Mouse (Mus musculus): ENCODE data around the gene Kcna7.
A peak's percentile ranks its signal among the peaks of the same experiment; 100 is the strongest.

Gene Kcna7

DNA sequence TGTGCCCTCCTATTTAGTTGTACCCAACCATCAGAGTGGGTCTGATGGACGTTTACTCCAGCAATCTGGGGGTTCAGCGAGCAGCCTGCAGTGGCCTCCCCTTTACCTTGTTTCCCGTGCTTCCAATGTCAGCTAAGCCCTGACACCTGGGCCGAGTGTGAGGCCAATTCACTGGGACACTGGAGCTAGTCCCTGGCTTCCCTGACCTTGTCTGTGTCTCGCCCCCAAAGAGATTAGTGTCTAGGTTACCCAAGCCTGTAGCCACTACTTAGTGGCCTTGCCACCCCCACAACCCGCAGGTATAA lies 15.1 kb downstream of the Kcna7 start, which contains the start of gene Lhb:
Lhb (plus strand) TSS at position 206 of the 305 bp plus-strand sequence.
- no peak for DNase-seq (ENCODE audit: low read depth, low spot score)

DNA sequence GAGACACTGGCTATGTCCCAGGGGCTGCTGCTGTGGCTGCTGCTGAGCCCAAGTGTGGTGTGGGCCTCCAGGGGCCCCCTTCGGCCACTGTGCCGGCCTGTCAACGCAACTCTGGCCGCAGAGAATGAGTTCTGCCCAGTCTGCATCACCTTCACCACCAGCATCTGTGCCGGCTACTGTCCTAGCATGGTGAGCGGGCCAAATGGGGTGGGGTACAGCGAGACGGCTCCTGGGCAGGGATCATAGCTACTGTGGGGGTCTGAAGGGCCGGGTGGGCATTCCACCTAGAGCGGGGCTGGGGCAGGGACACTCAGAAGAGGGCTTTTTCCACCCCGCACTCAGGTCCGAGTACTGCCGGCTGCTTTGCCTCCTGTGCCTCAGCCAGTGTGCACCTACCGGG lies 15.7 kb downstream of the Kcna7 start:
- DNase-seq (ENCODE audit: low read depth, low spot score) = no peak

DNA sequence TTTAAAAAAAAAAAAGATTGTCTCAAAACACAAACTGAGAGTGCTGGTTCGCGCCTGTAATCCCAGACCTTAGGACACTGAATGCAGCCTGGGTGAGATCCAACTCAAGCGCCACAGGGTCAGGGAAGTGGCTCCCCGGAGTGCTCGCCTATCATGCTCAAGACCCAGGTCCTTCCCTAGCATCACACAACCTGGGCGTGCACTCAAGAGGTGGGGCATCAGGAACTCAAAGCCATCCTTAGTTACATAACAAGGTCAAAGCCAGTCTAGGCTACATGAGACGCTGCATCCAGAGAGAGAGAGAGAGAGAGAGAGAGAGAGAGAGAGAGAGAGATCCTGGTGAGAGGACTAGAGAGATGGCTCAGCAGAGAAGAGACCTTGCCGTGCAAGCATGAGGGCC lies 21.1 kb downstream of the Kcna7 start:
- DNase-seq (ENCODE audit: low read depth, low spot score) = no peak

DNA sequence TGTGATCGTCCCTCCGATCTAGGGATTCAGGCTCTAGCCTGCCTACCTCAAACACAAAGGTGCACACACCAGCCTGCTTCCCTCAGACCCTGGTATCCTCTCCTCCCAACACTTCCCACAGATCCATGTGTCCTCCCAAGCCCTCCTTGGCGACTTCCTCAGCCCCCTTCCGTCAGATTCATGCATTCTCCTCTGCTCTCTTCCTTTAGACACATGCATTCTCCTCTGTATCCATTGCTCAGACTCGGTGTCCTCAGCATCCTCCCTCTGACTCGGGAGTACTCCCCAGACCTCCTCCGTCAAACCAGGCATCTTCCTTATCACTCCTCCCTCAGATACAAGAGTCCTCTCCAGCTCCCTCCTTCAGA lies 28.4 kb downstream of the Kcna7 start:
- no peak for DNase-seq (ENCODE audit: low read depth, low spot score)

DNA sequence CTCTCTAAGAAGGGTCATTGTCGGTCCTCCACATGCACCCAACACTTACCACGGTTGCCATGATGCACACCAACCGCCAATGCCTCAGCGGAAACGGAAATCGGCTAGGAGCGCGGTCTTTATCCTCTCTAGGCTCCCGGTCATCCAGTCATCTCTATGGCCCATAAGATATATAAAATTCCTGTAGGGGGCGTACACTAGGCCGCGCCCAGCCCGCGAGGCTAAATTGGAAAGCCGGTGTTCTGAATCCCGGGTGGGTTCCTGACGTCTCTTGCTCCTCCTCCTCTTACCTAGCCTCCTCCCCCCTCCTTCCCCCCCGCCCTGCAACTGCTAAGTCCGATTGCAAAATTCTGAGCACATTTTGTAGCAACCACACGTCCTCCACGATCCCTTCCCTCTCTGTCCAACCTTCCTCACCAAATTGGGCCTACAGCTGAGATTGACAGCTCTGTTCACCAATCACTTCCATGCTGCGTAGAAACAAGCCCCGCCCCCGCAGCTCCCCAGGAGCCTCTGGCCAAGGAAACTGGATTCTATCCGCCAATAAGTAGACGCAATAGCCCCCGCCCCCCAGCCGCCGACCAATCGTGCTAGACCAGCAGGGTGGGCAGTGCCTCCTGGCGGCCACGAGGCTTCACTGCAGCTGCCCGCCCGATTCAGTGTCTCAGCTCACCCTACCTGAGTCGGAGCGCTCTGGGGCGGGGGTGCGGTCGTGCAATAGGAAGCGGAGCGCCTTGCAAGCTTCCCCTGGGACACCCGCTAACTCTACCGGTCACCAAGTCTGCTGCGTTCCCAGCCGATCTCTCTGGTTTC lies 29.0 kb downstream of the Kcna7 start, which contains the start of gene Gys1:
Gys1 (plus strand) TSS at position 642 of the 813 bp plus-strand sequence.
- peak; percentile 100 for DNase-seq (ENCODE audit: low read depth, low spot score)

DNA sequence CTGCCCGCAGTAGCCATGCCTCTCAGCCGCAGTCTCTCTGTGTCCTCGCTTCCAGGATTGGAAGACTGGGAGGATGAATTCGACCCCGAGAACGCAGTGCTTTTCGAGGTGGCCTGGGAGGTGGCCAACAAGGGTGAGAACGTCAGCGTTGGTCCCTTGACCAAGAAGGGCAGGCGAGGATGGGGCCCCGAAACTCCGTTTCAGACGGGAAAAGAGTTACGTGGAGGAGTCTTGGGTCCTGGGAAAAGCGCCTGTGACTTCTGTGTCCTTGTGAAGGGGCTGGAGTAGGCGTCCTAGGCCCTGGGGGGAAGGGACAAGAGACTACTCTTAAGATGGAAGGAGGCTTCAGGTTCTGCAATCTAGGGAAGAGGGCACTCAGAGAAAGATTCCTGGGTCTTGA lies 29.6 kb downstream of the Kcna7 start:
- DNase-seq (ENCODE audit: low read depth, low spot score) = no peak

DNA sequence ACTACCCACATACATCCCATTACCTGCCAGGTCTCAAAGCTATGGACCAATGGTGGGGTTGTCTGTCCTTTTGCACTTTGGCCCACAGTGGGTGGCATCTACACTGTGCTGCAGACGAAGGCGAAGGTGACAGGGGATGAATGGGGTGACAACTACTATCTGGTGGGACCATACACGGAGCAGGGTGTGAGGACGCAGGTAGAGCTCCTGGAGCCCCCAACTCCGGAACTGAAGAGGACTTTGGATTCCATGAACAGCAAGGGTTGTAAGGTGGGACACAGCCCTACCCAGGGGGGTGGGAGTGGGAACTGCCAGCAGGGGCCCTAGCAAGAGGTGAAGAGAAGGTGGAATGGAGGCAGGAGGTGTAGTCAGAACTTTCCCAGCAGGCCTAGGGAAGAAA lies 31.0 kb downstream of the Kcna7 start:
- DNase-seq (ENCODE audit: low read depth, low spot score) = no peak

DNA sequence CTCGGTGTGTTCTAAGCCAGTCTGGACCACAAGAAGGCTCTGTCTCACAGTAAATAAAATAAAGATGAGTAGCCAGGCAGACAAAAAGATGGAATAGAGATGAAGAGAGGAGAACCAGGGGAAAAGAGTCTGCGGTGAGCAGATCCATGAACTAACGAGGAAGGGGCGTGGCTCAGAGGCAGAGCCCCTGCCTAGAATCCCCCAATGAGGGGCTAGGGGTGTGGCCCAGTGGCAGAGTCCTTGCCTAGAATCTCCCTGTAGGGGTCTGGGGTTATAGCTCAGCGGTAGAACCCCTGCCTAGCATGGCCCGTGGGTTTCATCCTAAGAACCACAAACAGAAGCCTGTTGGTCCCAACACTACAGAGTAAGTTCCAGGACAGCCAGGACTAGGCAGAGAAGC lies 31.6 kb downstream of the Kcna7 start:
- DNase-seq (ENCODE audit: low read depth, low spot score) = no peak

DNA sequence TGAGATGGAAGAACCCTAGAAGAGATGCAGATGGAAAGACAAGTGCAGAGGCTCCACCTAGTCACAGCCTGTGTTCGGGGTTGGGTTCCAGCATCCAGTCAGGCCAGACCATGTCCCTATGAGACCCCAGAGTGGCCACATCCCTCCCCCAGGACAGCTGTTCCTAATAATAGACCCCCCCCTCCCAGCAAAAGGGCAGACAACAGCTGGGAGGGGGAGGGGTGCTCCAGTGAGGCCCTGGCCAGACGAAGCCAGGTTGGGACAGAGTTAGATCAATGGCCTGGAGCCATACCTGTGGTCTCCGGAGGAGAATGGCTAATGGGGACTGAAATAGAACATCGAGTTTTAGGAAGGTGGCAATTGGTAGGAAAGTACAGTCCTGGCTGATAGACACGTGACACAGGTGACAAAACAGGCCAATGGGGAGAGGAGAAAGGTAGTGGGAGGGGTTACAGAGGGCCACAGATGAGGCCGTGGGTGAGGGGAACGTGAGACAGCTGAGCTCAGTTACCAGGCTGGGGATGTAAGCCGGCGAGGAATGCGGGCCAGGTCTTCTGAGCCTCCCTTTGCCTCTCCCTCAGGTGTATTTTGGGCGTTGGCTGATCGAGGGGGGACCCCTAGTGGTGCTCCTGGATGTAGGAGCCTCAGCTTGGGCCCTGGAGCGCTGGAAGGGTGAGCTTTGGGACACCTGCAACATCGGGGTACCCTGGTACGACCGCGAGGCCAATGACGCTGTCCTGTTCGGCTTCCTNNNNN lies 32.2 kb downstream of the Kcna7 start, which contains the start of gene Ruvbl2:
Ruvbl2 (minus strand) TSS at position 576 of the 756 bp plus-strand sequence.
- no peak for DNase-seq (ENCODE audit: low read depth, low spot score)

DNA sequence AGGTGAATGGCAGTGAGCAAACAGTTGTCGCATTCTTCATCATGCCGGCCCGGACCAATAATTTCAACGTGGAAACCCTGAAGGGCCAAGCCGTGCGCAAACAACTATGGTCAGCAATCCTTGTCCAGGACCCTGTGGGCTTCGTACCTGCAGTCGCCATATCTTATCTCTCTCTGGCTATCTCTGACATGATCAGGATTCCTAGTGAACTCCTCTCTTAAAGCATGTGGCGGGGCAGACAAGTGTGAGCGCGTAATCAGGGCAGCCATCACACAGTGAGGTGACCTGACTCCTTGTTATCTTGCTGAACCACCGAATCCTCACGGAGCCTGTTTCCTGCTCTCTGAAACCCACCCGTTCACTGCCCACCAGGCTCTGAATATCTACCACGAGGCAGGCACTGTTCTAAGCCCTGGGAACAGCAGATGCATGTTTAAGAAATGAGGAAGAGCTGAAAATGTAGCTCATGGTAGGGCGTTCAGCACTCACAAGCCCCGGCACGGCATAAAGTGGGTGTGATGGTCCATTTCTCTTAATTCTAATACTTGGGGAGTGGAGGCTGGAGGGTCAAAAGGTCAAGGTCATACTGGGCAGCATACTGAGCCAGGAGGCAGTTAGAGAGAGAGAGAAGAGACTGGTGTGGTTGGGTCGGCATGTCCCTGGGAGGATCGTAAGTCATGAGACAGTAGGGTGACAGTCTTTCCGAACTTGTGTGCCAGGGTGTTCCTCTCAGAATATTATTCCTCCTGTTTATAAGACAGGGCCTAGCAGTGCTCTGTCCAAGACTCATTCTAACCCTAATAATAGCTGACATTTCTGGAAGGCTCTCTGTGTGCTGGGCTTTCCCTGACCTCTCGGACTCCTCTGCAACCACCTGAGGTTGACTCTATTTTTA lies 38.3 kb downstream of the Kcna7 start:
- DNase-seq (ENCODE audit: low read depth, low spot score) = no peak

DNA sequence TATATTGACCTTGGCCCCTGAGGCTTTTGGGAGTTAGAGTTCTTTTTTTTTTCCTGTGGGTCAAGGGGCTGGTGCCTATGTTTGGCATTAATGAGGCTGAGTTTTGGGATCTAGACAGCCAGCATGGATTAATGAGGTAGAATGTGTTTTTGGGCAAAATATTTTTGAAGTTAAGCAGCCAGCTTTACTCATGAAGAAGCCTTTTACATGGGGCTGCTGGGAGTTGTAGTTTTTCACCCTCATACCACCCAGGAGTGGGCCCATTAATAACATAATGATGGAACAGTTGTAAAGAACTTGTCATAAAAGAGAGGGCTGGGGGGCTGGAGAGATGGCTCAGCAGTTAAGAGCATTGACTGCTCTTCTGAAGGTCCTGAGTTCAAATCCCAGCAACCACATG lies 41.1 kb downstream of the Kcna7 start:
- DNase-seq (ENCODE audit: low read depth, low spot score) = no peak

DNA sequence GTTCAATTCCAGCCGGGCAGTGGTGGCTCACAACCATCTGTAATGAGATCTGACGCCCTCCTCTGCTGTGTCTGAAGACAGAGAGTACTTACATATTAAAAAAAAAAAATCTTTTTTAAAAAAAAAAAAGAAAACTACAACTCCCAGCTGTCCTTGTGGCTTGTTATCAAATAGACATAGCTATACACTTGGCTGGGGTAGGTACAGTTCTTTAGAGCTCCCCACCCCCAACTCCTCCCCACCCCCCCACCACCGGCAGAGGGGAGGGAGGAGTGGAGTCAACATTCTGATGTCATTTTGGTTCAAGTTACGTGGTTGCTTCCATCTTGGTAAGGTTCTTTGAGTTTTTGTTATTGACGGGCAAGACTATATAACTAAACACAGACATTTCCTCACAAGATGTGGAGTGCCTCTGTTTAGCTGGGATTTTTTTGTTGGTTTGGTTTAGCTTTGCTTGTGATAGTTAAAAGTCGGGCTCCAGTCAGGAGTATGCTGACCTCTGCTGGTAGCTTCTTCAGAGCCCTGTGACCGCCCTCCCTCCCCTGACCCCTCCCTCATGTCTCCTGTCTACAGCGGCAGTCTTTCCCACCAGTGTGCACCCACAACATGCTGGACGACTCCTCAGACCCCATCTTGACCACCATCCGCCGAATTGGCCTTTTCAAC lies 42.0 kb downstream of the Kcna7 start:
- no peak for DNase-seq (ENCODE audit: low read depth, low spot score)

DNA sequence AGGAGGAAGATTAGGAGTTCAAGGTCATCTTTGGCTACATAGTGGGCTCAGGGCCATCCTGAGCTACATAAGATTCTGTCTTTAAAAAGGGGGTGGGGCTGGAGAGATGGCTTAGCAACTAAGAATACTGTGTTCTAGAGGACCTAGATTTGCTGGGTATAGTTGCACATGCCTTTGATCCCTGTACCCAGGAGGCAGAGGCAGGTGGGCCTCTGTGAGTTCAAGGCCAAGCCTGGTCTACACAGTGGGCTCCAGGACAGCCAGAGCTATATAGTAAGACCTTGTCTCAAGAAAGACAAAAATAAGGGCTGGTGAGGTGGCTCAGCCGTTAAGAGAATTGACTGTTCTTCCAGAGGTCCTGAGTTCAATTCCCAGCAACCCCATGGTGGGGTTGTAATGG lies 44.5 kb downstream of the Kcna7 start:
- DNase-seq (ENCODE audit: low read depth, low spot score) = no peak

DNA sequence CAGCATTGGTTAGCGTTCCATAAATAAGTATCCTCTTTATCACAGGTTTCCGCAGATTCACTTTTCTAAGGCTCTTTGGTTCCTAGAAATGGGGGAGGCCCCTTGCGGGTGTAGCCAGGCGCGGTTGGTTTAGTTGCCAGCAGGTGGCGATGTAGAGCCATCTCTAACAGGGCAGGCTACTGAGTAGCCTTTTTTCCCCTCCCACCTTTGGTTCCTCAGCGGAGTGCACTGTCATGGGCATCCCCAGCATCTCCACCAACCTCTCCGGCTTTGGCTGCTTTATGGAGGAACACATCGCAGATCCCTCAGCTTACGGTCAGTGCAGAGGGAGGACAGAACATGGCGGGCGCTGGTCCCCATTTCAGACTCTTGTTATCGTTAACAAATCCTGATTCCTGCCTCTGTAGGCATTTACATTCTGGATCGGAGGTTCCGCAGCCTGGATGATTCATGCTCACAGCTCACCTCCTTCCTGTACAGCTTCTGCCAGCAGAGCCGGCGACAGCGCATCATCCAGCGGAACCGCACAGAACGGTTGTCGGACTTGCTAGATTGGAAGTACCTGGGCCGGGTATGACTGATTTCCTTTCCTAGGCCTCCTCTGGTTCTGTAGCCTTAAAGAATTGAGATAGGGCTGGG lies 46.0 kb downstream of the Kcna7 start:
- DNase-seq (ENCODE audit: low read depth, low spot score) = peak; percentile 72

DNA sequence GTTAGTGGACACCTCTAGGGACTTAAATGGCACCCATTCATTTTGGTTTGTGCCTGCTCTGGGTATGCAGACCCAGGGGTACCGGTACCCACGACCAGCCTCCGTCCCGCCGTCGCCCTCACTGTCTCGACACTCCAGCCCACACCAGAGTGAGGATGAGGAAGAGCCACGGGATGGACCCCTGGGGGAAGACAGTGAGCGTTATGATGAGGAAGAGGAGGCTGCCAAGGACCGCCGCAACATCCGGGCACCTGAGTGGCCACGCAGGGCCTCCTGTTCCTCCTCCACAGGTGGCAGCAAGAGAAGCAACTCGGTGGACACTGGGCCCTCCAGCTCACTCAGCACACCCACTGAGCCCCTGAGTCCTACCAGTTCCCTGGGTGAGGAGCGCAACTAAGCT lies 49.5 kb downstream of the Kcna7 start:
- no peak for DNase-seq (ENCODE audit: low read depth, low spot score)

DNA sequence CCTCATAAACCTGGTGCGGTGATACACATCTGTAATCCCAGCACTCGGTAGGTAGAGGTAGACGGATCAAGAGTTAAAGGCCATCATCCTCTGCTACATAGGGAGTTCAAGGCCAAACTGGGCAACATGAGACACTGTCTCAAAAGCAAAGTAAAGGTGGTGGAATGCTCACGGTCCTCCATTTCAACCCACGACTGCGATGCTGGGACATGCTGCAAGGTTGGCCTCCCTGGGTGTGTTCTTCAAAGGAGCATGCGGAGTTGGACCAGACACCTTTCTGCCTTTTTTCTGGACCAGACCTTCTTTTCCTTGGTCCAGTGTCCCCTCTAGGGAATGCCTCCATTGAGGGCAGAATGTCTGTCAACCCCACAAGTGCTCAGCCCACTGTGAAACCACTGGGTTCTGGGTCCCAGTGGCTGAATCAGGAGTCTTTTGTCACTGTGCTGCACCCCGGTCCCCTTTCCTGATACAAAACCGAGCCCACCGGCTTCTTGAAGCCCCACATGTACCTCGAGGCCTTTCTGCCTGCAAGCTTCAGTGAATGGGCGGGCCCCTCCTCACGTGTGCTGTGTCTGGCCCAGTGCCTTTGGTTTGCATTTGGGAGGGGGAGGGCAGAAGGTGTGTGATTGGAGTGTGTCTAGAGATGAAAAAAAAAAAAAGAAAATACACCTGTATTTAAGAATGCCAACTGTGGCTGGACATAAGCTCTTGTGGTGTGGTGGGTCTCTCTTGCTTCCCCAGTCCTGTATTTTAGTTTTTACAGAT lies 50.7 kb downstream of the Kcna7 start:
- no peak for DNase-seq (ENCODE audit: low read depth, low spot score)

DNA sequence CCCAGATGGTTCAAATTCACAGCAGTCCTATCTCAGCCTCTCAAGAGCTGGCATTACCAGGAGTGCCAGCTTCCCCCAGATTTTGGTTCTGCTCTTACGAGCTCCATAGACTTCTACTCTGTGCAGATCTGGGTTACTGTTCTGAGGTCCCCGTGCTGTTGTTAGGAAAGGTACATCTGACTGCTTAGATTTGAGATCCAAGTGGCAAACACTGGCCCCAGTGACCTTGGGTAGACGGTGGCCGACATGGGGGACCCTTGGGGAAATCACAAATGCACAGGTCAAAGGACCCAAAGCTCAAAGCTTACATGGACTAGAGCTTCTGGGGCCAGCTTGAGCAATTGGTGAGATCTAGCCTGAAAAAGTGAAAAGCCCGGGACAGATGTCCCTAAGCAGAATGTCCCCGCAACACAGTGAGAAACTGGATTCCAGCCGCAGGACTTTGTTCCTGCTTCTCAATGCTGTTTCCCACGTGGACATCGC lies 51.3 kb downstream of the Kcna7 start:
- no peak for DNase-seq (ENCODE audit: low read depth, low spot score)

DNA sequence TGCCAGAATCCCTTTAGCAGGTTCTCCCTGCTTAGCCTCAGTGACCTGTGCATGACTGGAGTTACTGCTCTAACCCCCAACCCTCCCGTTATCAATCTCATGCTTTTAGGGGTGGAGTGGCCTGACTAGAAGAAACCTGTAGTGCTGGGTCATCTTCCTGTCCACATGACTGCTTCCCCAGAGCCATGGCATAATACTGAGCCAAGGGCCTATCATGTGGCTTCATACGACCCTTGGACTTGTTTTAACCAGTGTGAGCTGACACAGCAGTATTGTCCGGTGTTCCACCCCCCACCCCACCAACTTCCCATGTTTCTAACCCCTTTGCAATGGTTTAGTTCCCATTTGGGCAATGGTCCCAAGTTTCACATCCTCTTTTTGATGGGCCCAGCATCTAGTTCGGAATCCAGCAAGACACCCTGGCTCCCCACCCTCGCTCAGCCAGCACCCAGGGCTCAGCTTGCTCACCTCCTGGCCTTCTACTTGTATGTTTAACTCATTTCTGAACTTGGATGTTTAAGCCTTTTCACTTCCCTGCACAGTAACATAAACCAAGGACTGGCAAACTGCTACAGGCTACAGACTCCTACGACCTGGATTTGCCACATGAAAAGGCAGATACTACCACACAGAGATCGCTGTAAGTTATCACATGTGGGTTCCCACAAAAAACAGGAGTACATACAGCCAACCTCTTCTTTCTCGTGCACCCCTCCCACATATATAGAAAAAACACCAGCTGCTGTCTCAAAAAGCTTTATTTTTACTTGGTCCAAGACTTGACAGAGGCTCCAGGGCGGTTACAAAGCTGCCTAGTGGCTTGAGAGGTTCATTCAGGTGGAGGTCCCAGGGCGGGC lies 52.0 kb downstream of the Kcna7 start:
- no peak for DNase-seq (ENCODE audit: low read depth, low spot score)
